Mouse (Mus musculus) ES-E14 (cell line): ENCODE data around the gene Enpp1. TPM values are rescaled to one million over a fixed set of nuclear protein-coding genes. Genes with fewer than 3 reads are reported as not detected.

Experiments
- DNase-seq: peaks from one replicate; pipeline ENCODE4 v3.0.0-alpha.2; 2013; ENCODE audit warnings: low read depth, low spot score
- H3K27ac ChIP-seq: 2 replicates; pipeline ENCODE4 v1.5.1; 2012; ENCODE audit warnings: low read depth, mild to moderate bottlenecking, low read length, moderate library complexity, mixed read lengths; ENCODE audit not compliant: poor library complexity, insufficient read depth, severe bottlenecking
- H3K36me3 ChIP-seq: 2 replicates; pipeline ENCODE4 v1.6.1; 2012; ENCODE audit warnings: mild to moderate bottlenecking, low read length, moderate library complexity, mixed read lengths; ENCODE audit not compliant: control insufficient read depth, poor library complexity, insufficient read depth, severe bottlenecking
- H3K4me1 ChIP-seq, 2 experiments: fragments of 150-350 bp in 1 of 2; sonication (generic) in 1 of 2; 2 replicates each; pipeline ENCODE4 v1.6.1; 2012; ENCODE audit warnings: low read length in 2 of 2, mild to moderate bottlenecking in 1 of 2, mixed read lengths in 1 of 2; ENCODE audit not compliant: control insufficient read depth in 2 of 2, insufficient read depth in 2 of 2, poor library complexity in 1 of 2
- H3K4me3 ChIP-seq, 2 experiments: fragments of 150-350 bp in 1 of 2; sonication (generic) in 1 of 2; 2 replicates each; pipeline ENCODE4 v1.5.1; 2012; ENCODE audit warnings: low read length in 2 of 2, low read depth in 1 of 2, mild to moderate bottlenecking in 1 of 2, mixed read lengths in 1 of 2; ENCODE audit not compliant: insufficient read depth in 1 of 2, poor library complexity in 1 of 2, severe bottlenecking in 1 of 2
- H3K9ac ChIP-seq: 2 replicates; pipeline ENCODE4 v1.6.1; 2012; ENCODE audit warnings: low read depth, mild to moderate bottlenecking, low read length, mixed read lengths; ENCODE audit not compliant: poor library complexity, insufficient read depth, severe bottlenecking
- H3K9me3 ChIP-seq: fragments of 150-350 bp; sonication (generic); 2 replicates; pipeline ENCODE4 v1.6.1; 2012; ENCODE audit warnings: low read depth, mild to moderate bottlenecking, low read length; ENCODE audit not compliant: control insufficient read depth, insufficient read depth
- CHD2 ChIP-seq: IDR thresholded peaks from 2 replicates; pipeline ENCODE4 v1.6.1; 2014; ENCODE audit warnings: mild to moderate bottlenecking, low read depth, low read length, inconsistent platforms
- HCFC1 ChIP-seq: IDR thresholded peaks from 2 replicates; pipeline ENCODE4 v1.6.1; 2012; ENCODE audit warnings: low read length, inconsistent platforms, borderline replicate concordance; ENCODE audit not compliant: insufficient read depth
- MAFK ChIP-seq: IDR thresholded peaks from 2 replicates; pipeline ENCODE4 v1.6.1; 2014; ENCODE audit warnings: mild to moderate bottlenecking, low read depth, low read length, inconsistent platforms; ENCODE audit not compliant: insufficient read depth
- ZC3H11A ChIP-seq: IDR thresholded peaks from 2 replicates; pipeline ENCODE4 v1.6.1; 2012; ENCODE audit warnings: low read depth, mild to moderate bottlenecking, inconsistent platforms, low read length, borderline replicate concordance
- ZNF384 ChIP-seq: IDR thresholded peaks from 2 replicates; pipeline ENCODE4 v1.6.1; 2012; ENCODE audit warnings: low read depth, low read length, inconsistent platforms
- in situ Hi-C, 2 experiments: fragments of 600-800 bp; cut with MboI; formaldehyde crosslinking; loops; one replicate each; pipeline ENCODE4 v1.15.1; 2025; ENCODE audit warnings: low sequenced_read_pairs in 2 of 2, inconsistent platforms in 1 of 2; ENCODE audit not compliant: unreplicated experiment in 2 of 2
- total RNA-seq: library from RNA; depleted of rRNA; stranded (reverse); fragments of 300-350 nt; gene quantifications from 2 replicates; pipeline ENCODE4 v1.2.3, GENCODE M21; 2012

Gene Enpp1
- total RNA-seq, 1 experiment = 0.62 TPM

- Histone ChIP-seq H3K9ac (no peak overlapping the region), H3K4me1 (peaks cover 10 to 19% of the 10 kb centered on the region in 2 experiments; a peak in 3 of 4 replicates), H3K36me3 (peaks cover 7% of the 10 kb centered on the region), H3K4me3 (no peak overlapping the region), H3K27ac (no peak overlapping the region), H3K9me3 (no peaks in the 10 kb centered on the region)
- in situ Hi-C loops = no loop called here
- no peak for TF ChIP-seq MAFK
- TF ChIP-seq ZC3H11A = no peak
- no peak for TF ChIP-seq HCFC1
- TF ChIP-seq ZNF384 = no peak
- TF ChIP-seq CHD2 = no peak
- DNase-seq = no peak
Measured at GRCm38 (mm10) chr10:24593556-24593955, 118.4 kb downstream of the Enpp1 start.

- DNase-seq = no peak
- Histone ChIP-seq H3K9me3 (no peaks in the 10 kb centered on the region), H3K4me3 (no peak overlapping the region), H3K4me1 (peaks cover 10 to 19% of the 10 kb centered on the region in 2 experiments; a peak in 3 of 4 replicates), H3K9ac (no peak overlapping the region), H3K36me3 (peaks cover 7% of the 10 kb centered on the region), H3K27ac (no peak overlapping the region)
- in situ Hi-C loops = no loop called here
- TF ChIP-seq ZC3H11A (no peak), MAFK (no peak), ZNF384 (no peak), CHD2 (no peak), HCFC1 (no peak)
Measured at GRCm38 (mm10) chr10:24592969-24593368, 119.0 kb downstream of the Enpp1 start.

GRCm38 (mm10) chr10:24592318-24592717 is 119.6 kb downstream of the Enpp1 start:
- TF ChIP-seq ZNF384 (no peak), HCFC1 (no peak), CHD2 (no peak), ZC3H11A (no peak), MAFK (no peak; the same call in 1 of the 2 replicates)
- H3K36me3 ChIP-seq = peaks cover 5% of the 10 kb centered on the region; the same call in 1 of the 2 replicates
- H3K4me3 ChIP-seq = no peak overlapping the region
- in situ Hi-C loops = no loop called here
- H3K27ac ChIP-seq = no peak overlapping the region
- H3K9ac ChIP-seq = no peak overlapping the region
- no peak for DNase-seq
- H3K9me3 ChIP-seq = no peaks in the 10 kb centered on the region
- H3K4me1 ChIP-seq = peaks cover 10 to 19% of the 10 kb centered on the region in 2 experiments; a peak in 3 of 4 replicates

GRCm38 (mm10) chr10:24591741-24592140 is 120.2 kb downstream of the Enpp1 start:
- Histone ChIP-seq H3K4me3 (no peak overlapping the region), H3K27ac (peak overlapping the region; percentile 15; the same call in 1 of the 2 replicates), H3K9ac (no peak overlapping the region), H3K9me3 (no peaks in the 10 kb centered on the region), H3K4me1 (peaks cover 10 to 18% of the 10 kb centered on the region in 2 experiments; a peak in 3 of 4 replicates), H3K36me3 (peaks cover 4% of the 10 kb centered on the region; the same call in 1 of the 2 replicates)
- in situ Hi-C loops = no loop called here
- no peak for DNase-seq
- TF ChIP-seq ZC3H11A = no peak
- TF ChIP-seq MAFK = no peak
- no peak for TF ChIP-seq ZNF384

- Histone ChIP-seq H3K36me3 (no peaks in the 10 kb centered on the region), H3K27ac (peak overlapping the region; percentile 65; the same call in 1 of the 2 replicates), H3K9me3 (no peaks in the 10 kb centered on the region), H3K4me1 (peaks cover 10 to 13% of the 10 kb centered on the region in 2 experiments; a peak in 3 of 4 replicates), H3K9ac (no peak overlapping the region), H3K4me3 (no peak overlapping the region)
- in situ Hi-C loops = no loop called here
- peak; percentile 96 for DNase-seq
- TF ChIP-seq ZNF384 = no peak
- peak; percentile 21; the same call in 1 of the 2 replicates for TF ChIP-seq ZC3H11A
- no peak for TF ChIP-seq MAFK
- peak; percentile 7; the same call in 1 of the 2 replicates for TF ChIP-seq HCFC1
Measured at GRCm38 (mm10) chr10:24591136-24591535, 120.8 kb downstream of the Enpp1 start.
